Mouse (Mus musculus) granulocyte monocyte progenitor cell, adult 5-6 weeks (primary cell): ENCODE results near the gene Rhof. TPM values are rescaled to one million over a fixed set of nuclear protein-coding genes. Genes with fewer than 3 reads are reported as not detected.

Experiments
- total RNA-seq, 2 experiments: library from RNA; stranded (forward) in 1 of 2; stranded (reverse) in 1 of 2; fragments of 200-712, 200-1000 nt in 1 of 2; fragments of >200 nt in 1 of 2; fragmentation: Nextera tagmentation in 1 of 2; gene quantifications; 2 replicates each; pipeline ENCODE4 v1.2.3; 2014 to 2017

Gene Rhof
- total RNA-seq, 2 experiments from 2014 or later: 0.26 to 1.5 TPM

Other genes starting within 250 kb of the Rhof start
- gene Kdm2b, start 142.9 kb downstream of the Rhof start, total RNA-seq (2014; fragmentation: Nextera tagmentation): 42.8 and 63.5 TPM in 2 replicates
- 54.8 and 58.7 TPM in 2 replicates for gene Kdm2b, start 142.9 kb downstream of the Rhof start, total RNA-seq (2017)
- gene Orai1, start 117.6 kb downstream of the Rhof start, total RNA-seq (2014; fragmentation: Nextera tagmentation): 40.9 and 43.8 TPM in 2 replicates
- gene Orai1, start 117.6 kb downstream of the Rhof start, total RNA-seq (2017): 15.6 and 22.4 TPM in 2 replicates
- 0.58 TPM in 1 of 2 replicates, not detected in the other for gene Morn3, start 85.7 kb downstream of the Rhof start, total RNA-seq (2014; fragmentation: Nextera tagmentation)
- not detected in 2 replicates for gene Morn3, start 85.7 kb downstream of the Rhof start, total RNA-seq (2017)
- 1.8 and 3.1 TPM in 2 replicates for gene Tmem120b, start 64.3 kb downstream of the Rhof start, total RNA-seq (2014; fragmentation: Nextera tagmentation)
- 1.6 and 2.3 TPM in 2 replicates for gene Tmem120b, start 64.3 kb downstream of the Rhof start, total RNA-seq (2017)
- gene Setd1b, start 9.5 kb upstream of the Rhof start, total RNA-seq (2014; fragmentation: Nextera tagmentation): 29.5 and 37.5 TPM in 2 replicates
- gene Setd1b, start 9.5 kb upstream of the Rhof start, total RNA-seq (2017): 1.2 TPM in 2 replicates
- gene Psmd9, start 36.7 kb upstream of the Rhof start, total RNA-seq (2014; fragmentation: Nextera tagmentation): 26.5 and 45.9 TPM in 2 replicates
- 15.5 and 25.2 TPM in 2 replicates for gene Psmd9, start 36.7 kb upstream of the Rhof start, total RNA-seq (2017)
- not detected in 2 replicates for gene Hpd, start 50.0 kb upstream of the Rhof start, total RNA-seq (2014; fragmentation: Nextera tagmentation)
- not detected in 2 replicates for gene Hpd, start 50.0 kb upstream of the Rhof start, total RNA-seq (2017)
- 0.99 TPM in 1 of 2 replicates, not detected in the other for gene Wdr66, start 119.4 kb upstream of the Rhof start, total RNA-seq (2014; fragmentation: Nextera tagmentation)
- gene Wdr66, start 119.4 kb upstream of the Rhof start, total RNA-seq (2017): not detected in 2 replicates
- gene Bcl7a, start 211.1 kb upstream of the Rhof start, total RNA-seq (2014; fragmentation: Nextera tagmentation): 27.5 and 29.4 TPM in 2 replicates
- gene Bcl7a, start 211.1 kb upstream of the Rhof start, total RNA-seq (2017): 11.0 and 17.4 TPM in 2 replicates